Mouse (Mus musculus) CH12.LX (cell line): ENCODE measurements around the gene Wnk2.

Source experiments
- E2F4 ChIP-seq: IDR thresholded peaks from 2 replicates; pipeline ENCODE4 v1.6.1; 2011; ENCODE audit warnings: low read depth, low read length, improper control_type of control experiment; ENCODE audit not compliant: insufficient replicate concordance
- EP300 ChIP-seq: IDR thresholded peaks from 2 replicates; pipeline ENCODE4 v1.6.1; 2011; ENCODE audit warnings: low read length, improper control_type of control experiment
- ETS1 ChIP-seq: conservative IDR thresholded peaks from 2 replicates; pipeline ENCODE4 v1.6.1; 2012; ENCODE audit warnings: low read depth, mild to moderate bottlenecking, inconsistent platforms, low read length, improper control_type of control experiment, moderate library complexity
- GABPA ChIP-seq: IDR thresholded peaks from 2 replicates; pipeline ENCODE4 v1.6.1; 2012; ENCODE audit warnings: low read depth, low read length, improper control_type of control experiment, inconsistent platforms; ENCODE audit not compliant: insufficient replicate concordance
- POLR2A ChIP-seq: IDR thresholded peaks from 2 replicates; pipeline ENCODE4 v1.6.1; 2011; ENCODE audit warnings: low read depth, mild to moderate bottlenecking, improper control_type of control experiment, low read length

DNA sequence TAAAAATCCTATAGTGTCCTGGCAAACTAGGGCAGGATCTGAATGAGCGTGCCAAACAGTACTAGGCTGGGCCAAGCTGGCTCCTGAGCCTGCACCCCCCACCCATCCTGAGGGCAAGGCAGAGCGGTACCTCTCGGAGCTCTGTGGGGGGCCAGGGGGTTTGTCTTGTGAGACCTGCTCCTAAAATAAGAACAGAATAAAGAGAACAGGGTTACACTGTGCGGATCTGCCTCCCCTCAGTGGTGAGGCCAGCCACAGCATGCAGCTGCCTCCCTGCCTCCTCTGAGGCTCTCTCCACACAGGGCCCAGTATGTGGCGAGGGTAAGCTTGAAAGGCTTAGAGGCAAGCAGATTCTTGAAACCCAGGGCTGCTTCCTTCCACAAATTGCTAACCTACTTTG lies 76.0 kb downstream of the Wnk2 start:
- TF ChIP-seq ETS1 = no peak
- no peak for TF ChIP-seq EP300
- no peak for TF ChIP-seq POLR2A
- no peak for TF ChIP-seq GABPA
- TF ChIP-seq E2F4 = no peak
